Mouse (Mus musculus): ENCODE data around the gene Capn7.

Capn7 gene

DNA sequence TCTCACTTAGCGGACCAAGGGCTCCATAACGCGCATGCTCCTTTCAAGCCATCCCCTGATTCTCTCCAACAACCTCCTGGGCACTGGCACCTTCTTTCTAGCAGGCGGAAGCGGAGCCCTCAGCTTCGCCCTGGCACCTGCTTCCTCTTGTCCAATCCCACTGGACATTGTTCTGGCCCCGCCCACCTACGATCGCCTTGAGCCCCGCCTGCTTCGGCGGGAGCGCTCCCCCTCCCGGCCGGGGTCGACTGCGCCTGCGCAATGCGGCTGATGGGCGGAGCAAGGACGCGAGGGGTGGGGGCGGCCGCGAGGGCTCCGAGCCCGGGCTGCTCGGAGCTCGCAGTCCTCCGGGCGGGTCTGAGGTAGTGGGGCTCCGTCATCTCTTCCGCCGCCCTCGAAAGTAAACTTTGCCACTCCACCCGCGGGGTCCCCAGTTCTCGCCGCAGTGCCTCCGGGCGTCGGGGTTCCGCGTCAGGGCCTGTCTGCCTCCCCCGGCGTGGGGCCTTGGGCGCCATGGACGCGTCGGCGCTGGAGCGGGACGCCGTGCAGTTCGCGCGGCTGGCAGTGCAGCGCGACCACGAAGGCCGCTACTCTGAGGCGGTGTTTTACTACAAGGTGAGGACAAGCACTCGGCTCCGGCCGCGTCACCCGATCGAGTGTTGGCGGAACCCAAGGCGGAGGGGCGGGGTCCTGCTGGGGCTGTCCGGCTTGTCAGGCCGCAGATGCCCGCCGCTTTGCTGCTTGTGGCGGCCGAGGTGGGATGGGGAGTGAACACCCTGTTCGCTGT, at the start of gene Capn7:
TSS of gene Capn7 (plus strand) at position 270 of the 787 bp plus-strand sequence.
- peak; percentile 92 to 95 for DNase-seq (ENCODE audit: low read depth in 1 of 2, low spot score in 2 of 2)

DNA sequence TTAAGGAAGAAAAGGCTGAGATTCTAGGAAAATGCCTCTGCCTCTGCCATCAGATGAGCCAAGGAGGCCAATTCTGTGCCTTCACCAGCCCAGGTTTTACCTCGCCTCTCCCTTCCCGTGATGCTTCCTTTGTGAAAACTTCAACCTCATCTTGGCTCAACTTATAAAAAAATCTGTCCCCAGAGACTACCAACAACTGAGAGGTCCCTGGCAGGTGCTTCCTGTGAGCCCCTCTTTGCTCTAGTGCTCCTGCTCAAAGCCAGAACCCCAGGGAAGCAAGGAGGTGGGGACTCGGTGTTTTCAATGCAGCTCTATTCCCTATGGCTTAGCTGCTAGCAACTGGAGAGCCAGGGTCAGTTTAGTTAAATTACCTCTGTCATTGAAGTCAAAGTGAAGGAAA, 23.2 kb upstream of the Capn7 start:
- no peak for DNase-seq (ENCODE audit: low read depth in 1 of 2, low spot score in 2 of 2)

DNA sequence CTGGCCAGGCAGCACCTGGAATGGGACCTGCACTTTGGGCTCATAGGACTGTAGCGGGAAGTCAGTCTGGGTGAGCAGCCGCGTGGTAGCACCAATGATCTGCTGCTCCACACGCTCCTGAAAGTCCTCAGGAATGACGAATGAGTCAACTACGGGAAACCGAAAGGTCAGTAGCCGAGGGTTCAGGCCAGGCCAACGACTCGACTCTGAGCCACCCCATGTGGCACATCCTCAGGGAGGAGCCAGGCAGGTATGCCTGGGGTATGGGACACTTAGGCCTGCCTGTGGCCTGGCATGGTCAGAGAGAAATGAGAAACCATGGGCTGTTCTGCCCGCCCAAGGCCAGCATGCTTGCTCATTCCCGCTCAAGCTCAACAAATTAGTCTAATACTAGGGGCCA, 19.8 kb upstream of the Capn7 start:
- no peak for DNase-seq (ENCODE audit: low read depth in 1 of 2, low spot score in 2 of 2)

DNA sequence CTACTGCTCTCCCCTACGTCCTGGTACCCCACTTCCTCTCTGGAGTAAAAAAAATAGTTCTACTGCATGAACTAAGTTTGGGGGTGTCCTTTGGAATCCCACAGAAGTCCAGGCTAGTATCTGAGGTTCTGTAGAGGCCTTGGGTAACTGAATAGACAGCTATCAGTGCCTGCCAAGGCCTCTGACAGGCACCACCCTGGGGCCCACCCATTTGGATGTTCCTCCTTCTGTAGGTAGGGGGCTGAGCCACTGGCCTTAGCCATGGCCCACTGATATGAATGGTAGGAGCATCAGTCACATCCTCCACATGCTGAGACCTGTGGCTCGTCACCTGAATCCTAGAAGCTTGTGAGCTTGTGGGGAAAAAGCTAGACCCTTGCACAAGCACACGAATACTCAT, 18.7 kb upstream of the Capn7 start:
- DNase-seq (ENCODE audit: low read depth in 1 of 2, low spot score in 2 of 2): no peak

DNA sequence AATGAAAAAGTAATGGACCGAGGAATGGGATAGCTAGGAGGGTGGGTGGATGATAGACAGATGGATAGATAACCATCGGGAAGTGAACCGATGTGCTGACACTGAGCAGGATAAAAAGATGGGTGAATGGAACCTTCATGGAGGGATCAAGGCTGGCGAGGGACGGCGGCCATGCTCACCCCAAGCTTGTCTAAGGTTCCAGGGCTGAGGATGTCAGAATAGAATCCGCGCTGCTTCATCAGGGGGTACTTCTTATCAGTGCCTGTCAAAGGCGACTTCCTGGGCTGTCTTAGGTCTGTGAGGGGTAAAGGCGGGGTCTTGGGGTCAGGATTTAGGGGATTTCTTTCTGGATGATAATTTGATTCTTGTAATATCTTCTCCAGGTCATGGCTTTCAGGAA, 16.9 kb upstream of the Capn7 start:
- no peak for DNase-seq (ENCODE audit: low read depth in 1 of 2, low spot score in 2 of 2)

DNA sequence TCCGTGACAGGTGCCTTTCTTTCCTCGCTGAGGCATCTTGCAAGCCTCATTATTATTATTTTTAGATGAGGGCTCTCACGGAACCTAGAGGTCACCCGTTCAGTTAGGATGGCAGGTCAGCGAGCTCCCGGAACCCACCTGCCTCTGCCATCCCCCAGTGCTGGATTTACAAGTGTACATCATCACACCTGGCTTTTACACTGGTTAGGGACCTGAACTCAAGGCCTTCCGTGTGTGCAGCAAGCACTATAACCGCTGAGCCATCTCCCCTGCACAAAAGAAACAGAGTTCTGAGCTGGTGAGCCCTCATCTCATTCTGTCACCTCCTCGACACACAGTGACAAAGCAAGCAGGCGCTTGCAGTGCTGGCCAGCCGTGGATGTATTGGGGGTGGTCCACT, 15.3 kb upstream of the Capn7 start:
- DNase-seq (ENCODE audit: low read depth in 1 of 2, low spot score in 2 of 2): no peak

DNA sequence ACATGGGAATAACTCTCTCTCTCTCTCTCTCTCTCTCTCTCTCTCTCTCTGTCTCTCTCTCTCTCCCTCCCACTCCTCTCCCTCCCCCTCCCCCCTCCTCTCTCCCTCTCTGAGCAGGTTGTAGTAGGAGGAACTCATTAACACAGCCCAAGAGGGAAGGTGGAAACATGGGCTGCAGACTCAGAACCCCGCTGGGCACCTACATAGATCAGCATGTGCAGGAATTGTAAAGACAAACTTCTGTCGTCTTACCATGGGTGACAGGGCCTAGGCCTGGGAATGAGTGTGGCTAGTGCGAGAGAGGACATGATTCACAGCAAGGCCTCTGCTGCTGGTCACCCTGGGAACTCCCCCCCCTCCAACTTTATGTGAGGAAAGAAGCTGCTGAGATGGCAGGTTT, 14.2 kb upstream of the Capn7 start:
- DNase-seq (ENCODE audit: low read depth in 1 of 2, low spot score in 2 of 2): no peak

DNA sequence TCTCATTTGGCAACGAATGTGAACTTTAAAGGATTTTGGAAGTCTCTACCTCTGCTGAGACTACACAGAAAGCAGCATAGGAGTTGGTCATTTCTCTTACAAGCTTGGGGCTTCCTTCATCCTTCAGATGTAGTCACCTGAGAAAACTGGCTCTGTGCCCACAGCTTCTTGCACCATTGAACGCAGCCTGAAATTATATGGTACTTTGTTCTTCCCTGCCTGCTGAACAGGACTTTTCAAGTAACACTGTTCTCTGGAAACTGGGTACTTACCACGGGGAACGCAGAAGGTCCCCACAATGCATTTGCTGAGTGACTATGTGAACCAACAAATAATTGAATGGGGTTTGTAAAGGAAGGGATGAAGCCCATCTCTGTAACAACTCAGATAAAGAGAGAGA, 13.2 kb upstream of the Capn7 start:
- no peak for DNase-seq (ENCODE audit: low read depth in 1 of 2, low spot score in 2 of 2)

DNA sequence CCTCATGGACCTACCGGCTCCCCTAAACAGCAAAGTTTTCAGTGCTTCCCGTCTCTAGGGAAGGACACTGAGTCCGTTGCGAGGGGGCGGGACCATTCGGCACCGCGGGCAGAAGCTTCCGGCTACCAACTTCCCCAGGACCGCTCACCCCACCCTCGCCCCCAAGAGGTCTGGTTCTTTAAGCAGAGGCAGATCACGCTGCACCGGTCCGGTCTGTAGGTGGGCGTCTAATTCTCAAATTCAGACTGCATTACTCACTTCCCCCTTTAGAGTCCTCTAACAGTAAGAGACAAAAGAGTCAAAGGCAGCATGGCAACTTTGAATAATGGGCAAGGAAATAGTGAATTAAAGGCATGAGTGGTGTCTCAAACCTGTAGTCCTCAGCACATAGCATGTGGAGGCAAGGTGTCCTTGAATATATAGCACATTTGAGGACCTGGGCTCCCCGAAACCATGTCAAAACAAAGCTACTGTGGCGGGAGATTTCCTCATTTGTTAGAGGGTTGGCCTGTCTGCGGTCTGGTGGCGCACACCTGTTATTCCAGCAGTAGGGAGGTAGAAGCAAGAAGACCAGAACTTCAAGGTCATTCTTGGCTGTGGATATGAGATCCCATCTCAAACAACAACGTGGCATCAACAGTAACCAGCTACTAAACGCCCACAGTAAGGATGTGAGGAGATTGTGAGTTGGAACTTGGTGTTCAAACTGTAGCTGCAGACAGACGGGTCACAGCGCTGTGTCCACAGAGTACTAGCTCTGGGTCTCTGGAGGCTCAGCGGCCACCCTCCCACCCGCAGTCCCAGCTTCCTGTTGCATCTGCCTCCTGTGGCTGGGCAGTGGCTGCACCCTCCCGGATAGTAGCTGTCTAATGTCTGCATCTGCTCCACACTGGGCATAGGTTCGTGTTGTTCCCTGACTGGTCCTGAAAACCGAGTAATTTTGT, 12.3 kb upstream of the Capn7 start, which contains the start of gene Dnah1:
TSS of gene Dnah1 (minus strand) at position 48 of the 944 bp plus-strand sequence.
- peak; percentile 22 to 41 for DNase-seq (ENCODE audit: low read depth in 1 of 2, low spot score in 2 of 2)

DNA sequence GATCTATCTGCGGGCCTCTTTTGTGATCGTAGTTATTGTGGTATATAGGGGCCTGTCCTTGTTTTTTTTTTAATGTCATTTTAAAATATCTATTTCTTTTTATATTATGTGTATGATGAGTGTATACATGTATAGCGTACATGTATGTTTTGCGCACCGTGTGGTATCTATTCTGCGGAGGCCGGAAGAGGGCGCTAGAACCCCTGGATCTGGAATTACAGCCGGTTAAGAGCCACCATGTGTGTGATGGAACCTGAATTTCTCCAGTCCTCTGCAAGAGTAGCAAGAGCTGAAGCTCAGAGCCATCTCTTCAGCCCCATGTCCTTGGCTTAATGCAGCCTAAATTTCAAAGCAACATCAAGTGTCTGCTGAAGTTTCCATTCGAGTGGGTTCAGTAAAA, 11.6 kb upstream of the Capn7 start:
- DNase-seq (ENCODE audit: low read depth in 1 of 2, low spot score in 2 of 2): no peak

DNA sequence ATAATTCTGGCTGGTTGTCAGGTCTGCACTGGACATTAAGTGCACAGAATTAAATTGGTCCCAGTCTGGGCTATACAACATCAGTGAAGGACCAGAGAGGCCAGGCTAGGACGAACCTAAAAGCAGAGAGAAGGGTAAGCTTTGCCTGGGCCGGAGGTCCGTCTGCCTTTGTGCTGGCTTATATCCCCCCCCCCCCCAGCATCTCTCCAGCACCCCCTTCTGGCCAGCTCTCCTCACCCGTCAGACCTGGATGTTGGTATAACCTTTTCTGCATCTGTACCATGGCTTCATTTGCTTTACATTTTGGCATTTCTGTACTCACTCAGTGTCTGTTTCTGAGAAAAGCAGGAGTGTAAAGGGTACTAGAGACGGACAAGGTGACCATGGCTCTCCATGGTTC, 10.9 kb upstream of the Capn7 start:
- no peak for DNase-seq (ENCODE audit: low read depth in 1 of 2, low spot score in 2 of 2)

DNA sequence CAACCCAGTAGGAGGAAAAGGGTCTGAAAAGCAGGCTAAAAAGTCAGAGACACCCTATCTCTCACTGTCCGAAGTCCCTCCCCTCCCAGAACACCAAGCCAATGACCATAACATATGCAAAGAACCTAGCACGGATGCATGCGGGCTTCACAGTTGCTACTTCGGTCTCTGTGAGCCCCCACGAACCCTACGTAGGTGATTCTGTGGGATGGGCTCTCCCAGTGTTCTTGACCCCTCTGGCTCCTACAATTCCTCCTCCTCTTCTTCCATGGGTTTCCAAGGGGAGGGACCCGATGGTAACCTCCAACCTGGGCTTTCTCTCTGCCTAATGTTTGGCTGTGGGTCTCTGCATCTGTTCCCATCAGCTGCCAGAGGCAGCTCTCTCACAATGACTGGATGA, 9.7 kb upstream of the Capn7 start:
- DNase-seq (ENCODE audit: low read depth in 1 of 2, low spot score in 2 of 2): no peak

DNA sequence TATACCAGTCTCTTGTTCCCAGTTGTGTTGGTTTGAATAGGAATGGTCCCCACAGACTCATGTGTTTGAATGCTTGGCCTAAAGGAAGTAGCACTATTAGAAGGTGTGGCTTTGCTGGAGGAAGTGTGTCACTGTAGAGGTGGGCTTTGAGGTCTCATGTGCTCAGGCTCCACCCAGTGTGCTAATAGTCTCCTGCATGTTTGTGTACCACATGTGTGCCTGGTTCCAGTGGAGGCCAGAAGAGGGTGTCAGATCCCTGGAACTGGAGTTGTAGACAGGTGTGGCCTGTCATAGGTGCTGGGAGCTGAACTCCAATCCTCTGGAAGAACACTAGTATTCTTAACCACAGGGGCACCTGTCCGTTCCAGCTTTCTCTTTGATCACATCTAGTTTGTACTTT, 9.2 kb upstream of the Capn7 start:
- DNase-seq (ENCODE audit: low read depth in 1 of 2, low spot score in 2 of 2): no peak

DNA sequence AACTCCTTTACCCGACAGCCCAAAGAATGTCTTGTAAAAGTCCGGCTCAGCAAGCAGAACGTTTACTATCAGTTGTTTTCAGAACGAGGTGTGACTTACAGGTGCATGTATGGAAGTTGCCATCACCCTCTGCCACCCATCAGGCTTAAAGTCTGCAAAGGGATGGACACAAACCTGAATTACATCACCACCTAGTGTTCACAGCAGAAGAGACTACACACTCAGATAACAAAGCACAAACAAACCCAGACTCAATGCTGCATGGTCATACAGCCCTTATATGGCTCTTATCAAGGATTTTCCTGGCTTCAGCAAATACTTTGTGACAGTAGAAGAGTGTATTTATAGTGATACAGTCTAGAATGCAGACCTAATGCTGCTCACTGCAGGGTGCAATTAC, 8.8 kb upstream of the Capn7 start:
- DNase-seq (ENCODE audit: low read depth in 1 of 2, low spot score in 2 of 2): no peak

DNA sequence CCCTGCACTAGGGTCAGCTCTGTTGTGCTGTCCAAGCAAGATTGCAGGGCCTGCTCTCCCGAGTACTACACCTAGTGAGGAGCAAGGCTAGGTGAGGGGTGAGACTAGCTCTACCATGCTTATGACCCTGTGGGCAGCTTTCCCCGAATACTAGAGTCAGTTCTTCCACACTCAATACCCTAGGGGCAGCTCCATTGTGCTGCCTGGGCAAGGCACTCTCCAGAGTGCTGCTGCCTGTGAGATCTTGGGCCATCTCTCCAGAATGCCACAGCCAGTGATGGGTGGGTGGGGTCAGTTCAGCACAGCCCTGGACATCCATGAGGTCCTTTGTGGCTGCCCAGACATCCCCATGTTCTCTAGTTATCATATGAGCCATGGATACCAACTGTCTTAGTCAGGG, 6.7 kb upstream of the Capn7 start:
- no peak for DNase-seq (ENCODE audit: low read depth in 1 of 2, low spot score in 2 of 2)

DNA sequence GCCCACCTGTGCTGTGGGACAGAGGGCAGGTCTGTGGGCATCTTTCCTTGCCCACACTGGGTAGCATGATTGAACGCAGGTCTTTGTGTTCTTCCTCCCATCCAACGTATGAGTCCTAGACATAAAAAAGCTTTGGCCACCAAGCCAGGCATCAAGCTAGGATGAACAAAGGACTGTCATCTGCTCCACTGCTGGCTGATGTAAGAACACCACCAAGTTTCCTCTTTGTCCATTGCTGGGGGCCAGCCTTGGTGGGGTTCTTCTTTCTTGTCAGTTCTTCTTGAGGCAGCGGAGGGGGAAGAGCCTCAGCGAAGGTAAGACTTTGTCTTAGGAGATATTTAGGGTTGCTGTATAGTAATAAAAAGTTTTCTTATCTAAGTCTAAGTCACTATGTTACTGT, 5.5 kb upstream of the Capn7 start:
- DNase-seq (ENCODE audit: low read depth in 1 of 2, low spot score in 2 of 2): no peak

DNA sequence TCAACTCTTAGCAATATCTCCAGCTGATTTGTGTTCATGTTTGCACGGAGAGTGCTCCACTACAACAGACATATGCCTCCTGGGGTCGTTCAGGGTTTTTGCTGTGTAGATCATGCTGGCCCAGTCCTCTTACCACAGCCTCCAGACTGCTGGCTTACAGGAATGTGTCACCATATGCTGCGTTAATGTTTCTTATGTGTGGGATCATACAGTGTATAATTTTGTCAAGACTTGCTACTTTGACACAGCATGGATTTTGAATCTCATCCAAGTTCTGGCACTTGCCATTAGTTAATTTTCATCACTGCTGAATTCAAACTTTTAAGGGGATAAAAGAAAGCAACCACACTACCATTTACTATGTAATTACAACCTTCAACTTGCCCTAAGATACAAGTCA, 673 bp upstream of the Capn7 start:
- DNase-seq (ENCODE audit: low read depth in 1 of 2, low spot score in 2 of 2): no peak

DNA sequence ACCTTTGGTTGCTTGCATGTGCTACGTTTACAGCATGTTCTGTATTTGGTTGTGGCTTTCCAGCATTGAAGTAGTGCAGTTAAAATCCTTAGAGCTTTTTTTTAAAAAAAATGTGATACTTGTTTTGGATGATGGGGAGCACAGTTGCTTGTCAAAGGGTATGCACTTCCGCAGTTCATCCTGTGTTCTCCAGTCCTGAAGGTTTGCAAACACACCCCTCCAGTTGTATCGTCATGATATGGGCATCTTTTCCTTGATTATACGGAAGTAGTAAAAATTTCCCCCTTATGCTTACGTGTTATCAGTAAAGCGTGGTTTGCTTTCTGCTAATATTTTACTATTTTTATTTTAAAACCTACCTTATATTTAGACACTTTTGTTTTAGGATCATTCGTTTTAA, 968 bp downstream of the Capn7 start:
- DNase-seq (ENCODE audit: low read depth in 1 of 2, low spot score in 2 of 2): no peak

DNA sequence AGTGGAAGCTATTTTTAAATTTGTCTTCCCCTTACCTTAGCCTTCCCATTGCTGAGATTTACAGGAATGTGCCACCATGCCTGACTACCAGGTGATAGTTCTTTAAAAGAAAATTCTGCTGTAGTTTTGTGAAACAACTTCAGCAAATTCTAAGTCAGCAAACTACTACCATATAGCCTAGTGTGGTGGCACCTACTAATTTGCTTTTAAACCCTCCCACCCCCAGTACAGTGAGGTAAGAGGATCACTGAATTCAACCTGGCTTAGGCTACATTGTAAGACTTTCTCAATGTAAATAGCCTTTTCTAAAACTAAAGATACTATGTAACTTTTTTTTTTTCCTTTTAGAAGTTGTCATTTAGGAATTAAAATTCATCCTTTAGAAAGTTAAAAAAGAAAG, 1.5 kb downstream of the Capn7 start:
- DNase-seq (ENCODE audit: low read depth in 1 of 2, low spot score in 2 of 2): no peak

DNA sequence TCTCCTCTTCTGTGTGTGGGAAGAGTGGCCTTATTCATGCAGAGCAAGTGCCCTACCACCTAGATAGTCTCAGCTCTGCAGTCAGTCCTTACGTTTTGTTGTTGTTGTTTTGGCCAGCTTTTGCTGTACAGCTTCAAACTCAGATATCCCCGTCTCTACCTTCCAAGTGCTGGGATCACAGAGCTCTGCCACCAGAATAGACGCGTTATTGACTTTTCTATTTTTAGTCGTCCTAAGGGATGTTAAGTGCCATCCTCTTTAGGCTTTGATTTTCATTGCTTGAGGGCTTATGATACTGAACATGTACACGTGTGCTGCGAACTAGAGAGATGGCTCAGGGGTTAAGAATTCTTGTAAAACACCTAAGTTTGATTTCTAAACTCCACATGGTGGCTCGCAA, 6.8 kb downstream of the Capn7 start:
- DNase-seq (ENCODE audit: low read depth in 1 of 2, low spot score in 2 of 2): no peak

DNA sequence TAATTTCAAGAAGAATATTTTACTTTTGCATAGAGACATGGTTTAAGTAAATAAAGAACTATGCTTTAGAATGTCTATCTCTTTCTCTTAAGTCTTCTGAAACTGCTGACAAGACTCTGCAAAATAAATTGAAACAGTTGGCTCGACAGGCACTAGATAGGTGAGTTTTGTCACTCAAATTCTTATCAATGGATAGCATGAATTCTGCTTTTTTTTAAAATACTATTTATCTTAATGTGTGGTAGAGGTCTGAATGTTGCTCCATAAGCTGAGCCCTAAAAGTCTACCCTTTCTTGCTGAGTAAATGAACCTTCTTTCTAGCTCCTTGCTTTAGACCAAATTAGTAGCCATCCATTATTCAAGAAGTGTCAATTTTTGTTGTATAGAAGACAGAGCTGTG, 8.9 kb downstream of the Capn7 start:
- no peak for DNase-seq (ENCODE audit: low read depth in 1 of 2, low spot score in 2 of 2)

DNA sequence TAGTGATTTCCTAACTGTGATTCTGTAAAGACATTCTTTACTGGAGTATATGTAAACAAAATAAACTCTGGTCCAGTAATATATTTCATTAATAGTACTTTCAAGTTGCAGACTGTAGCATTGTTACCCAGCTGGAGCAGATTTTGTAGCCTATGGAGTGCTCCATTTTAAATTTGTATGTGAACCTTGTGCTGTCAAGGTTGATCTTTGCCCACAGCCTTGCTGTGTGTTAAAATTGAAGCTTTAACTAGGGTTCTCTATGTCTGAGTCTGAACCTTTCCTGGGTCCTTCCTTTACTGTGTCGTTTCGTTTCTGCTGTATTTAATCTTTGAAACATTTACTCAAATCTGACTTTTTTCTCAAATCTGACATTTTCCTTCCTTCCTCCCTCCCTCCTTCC, 25.8 kb downstream of the Capn7 start:
- no peak for DNase-seq (ENCODE audit: low read depth in 1 of 2, low spot score in 2 of 2)

All from monocyte, adult 2 months (primary cell).